Mouse (Mus musculus) kidney, postnatal 4 days (tissue): ENCODE measurements at regions not wholly inside any gene's neighbourhood (a gene's known extent, or its start where the extent isn't known, plus 50 kb on each side); places are given as distances from the start of the nearest gene placed in this dataset.

Source experiments
- DNase-seq, 2 experiments: peaks; one replicate each; pipeline ENCODE4 v3.0.0; 2021; ENCODE audit warnings: mixed read lengths in 2 of 2

- peak; percentile 7 to 13 for DNase-seq
Measured at GRCm38 (mm10) chr12:64550915-64551570, 76.6 kb upstream of the Fscb start.

- no peak for DNase-seq
Measured at GRCm38 (mm10) chr12:64541111-64541510, 66.6 kb upstream of the Fscb start.
